Mouse (Mus musculus) C2C12 (cell line): ENCODE results near the gene Perm1.

Experiments
- CTCF ChIP-seq: IDR thresholded peaks from one replicate; pipeline ENCODE4 v1.5.1; 2011; ENCODE audit not compliant: control insufficient read depth, insufficient read depth, insufficient read length
- MAX ChIP-seq: IDR thresholded peaks from one replicate; pipeline ENCODE4 v1.6.1; 2011; ENCODE audit warnings: mild to moderate bottlenecking, control low read depth
- MYOG ChIP-seq: IDR thresholded peaks from one replicate; pipeline ENCODE4 v1.6.1; 2011; ENCODE audit not compliant: control insufficient read depth, insufficient read length; ENCODE audit errors: extremely low read depth
- USF1 ChIP-seq: IDR thresholded peaks from one replicate; pipeline ENCODE4 v1.6.1; 2011; ENCODE audit warnings: low read depth, mild to moderate bottlenecking, control low read depth, moderate library complexity

- no peak for TF ChIP-seq CTCF
- TF ChIP-seq MYOG: no peak
- no peak for TF ChIP-seq USF1
- no peak for TF ChIP-seq MAX
Observed at GRCm38 (mm10) chr4:156169129-156169528, 46.5 kb upstream of the Perm1 start.
